Mouse (Mus musculus) kidney, adult 2 months (tissue): ENCODE measurements around the gene Erh. TPM values are rescaled to one million over a fixed set of nuclear protein-coding genes. Genes with fewer than 3 reads are reported as not detected.

ENCODE experiments used
- DNase-seq: peaks from one replicate; pipeline ENCODE4 v3.0.0; 2021
- H3K27ac ChIP-seq: fragments of 200-500 bp; 2 replicates; pipeline ENCODE4 v1.5.1; 2012; ENCODE audit warnings: low read depth, low read length, control low read depth, inconsistent platforms; ENCODE audit not compliant: insufficient read depth
- H3K27me3 ChIP-seq: fragments of 200-500 bp; replicated peaks from 2 replicates; pipeline ENCODE4 v1.6.1; 2012; ENCODE audit warnings: mild to moderate bottlenecking, moderate library complexity, low read length, inconsistent platforms; ENCODE audit not compliant: control insufficient read depth, insufficient read depth
- H3K36me3 ChIP-seq: fragments of 200-500 bp; 2 replicates; pipeline ENCODE4 v1.6.1; 2012; ENCODE audit warnings: mild to moderate bottlenecking, moderate library complexity, low read length, inconsistent platforms; ENCODE audit not compliant: control insufficient read depth, insufficient read depth
- H3K4me1 ChIP-seq: fragments of 200-500 bp; 2 replicates; pipeline ENCODE4 v1.6.1; 2011; ENCODE audit warnings: low read length; ENCODE audit not compliant: control insufficient read depth, insufficient read depth
- H3K4me3 ChIP-seq: fragments of 200-500 bp; 2 replicates; pipeline ENCODE4 v1.5.1; 2011; ENCODE audit warnings: mild to moderate bottlenecking, low read depth, low read length, control low read depth; ENCODE audit not compliant: insufficient read depth
- CTCF ChIP-seq: fragments of 200-500 bp; conservative IDR thresholded peaks from 2 replicates; pipeline ENCODE4 v1.5.1; 2011; ENCODE audit warnings: low read depth, mild to moderate bottlenecking, control low read depth, low read length, moderate library complexity, mixed read lengths; ENCODE audit not compliant: insufficient read depth, insufficient read length
- POLR2A ChIP-seq: fragments of 200-500 bp; IDR thresholded peaks from one replicate; pipeline ENCODE4 v1.6.1; 2011; ENCODE audit warnings: low read depth, low read length, control low read depth
- WGBS: fragments of 180-500 bp; shearing (Covaris S2); methylation state at CpG from one replicate; pipeline ENCODE4 v1.1.7; 2018; 5-methylcytosine and 5-hydroxymethylcytosine counted together
- polyA plus RNA-seq: library from polyadenylated mRNA; depleted of rRNA; stranded (reverse); fragments of >200 nt; gene quantifications from 2 replicates; pipeline ENCODE4 v1.2.3, GENCODE M21; 2012; rRNA removed

Gene Erh
- polyA plus RNA-seq, result 23.3 and 36.8 TPM in 2 replicates

DNA sequence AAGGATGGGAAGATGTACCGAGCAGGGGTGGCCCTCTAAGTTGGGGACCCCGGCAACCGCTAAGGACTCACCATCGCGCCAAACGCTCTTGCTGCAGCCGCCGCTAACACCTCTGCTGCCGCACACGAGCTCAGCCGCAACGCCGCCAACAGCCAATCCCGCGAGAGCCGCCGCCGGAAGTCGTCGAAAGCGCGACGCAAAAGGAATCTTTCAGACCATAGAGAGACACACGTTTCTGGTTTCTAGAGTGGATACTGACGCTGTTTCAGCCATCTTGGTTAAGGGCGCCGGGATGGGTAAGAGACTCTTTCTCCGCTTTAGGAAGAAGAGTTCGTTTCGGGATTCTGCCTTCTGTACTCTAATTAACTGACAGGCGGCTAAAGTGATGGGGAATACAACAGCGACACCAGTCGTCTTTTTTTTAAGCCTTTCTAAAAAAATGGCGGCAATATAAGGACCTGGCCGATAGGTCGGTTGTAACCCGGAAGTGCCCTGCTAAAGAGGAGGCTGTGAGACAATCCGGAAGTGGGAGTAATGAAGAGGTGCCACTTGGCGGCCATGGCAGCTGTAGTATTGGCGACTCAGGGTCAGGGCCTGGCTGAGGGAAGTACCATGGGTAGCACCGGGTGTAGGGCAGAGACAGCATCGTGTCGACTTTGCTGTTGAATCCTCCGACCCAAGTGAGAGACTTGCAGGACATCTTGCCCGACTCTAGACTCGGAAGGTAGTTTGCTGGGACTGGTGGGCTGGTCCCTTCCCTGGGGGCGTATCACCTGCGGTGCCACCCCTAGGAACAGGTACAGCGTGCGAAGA is at the start of gene Erh, which contains the start of gene Slc39a9:
Gene Erh (minus strand): TSS at position 649 of the 813 bp plus-strand sequence.
Gene Slc39a9 (plus strand): TSS at position 191 of the 813 bp plus-strand sequence.
- Histone ChIP-seq H3K27me3 (no peaks in the 10 kb centered on the region), H3K36me3 (no peaks in the 10 kb centered on the region), H3K4me1 (peaks cover 17% of the 10 kb centered on the region), H3K27ac (peak within 1 kb of the TSS; percentile 69), H3K4me3 (peak within 1 kb of the TSS; percentile 76)
- peak; percentile 97 for DNase-seq
- TF ChIP-seq POLR2A (peak; percentile 36), CTCF (0 out of 2 replicates have a peak, but pooled peaks have one; percentile 15)
- under 1% methylated on average over 50 of the region's 50 CpGs for WGBS

DNA sequence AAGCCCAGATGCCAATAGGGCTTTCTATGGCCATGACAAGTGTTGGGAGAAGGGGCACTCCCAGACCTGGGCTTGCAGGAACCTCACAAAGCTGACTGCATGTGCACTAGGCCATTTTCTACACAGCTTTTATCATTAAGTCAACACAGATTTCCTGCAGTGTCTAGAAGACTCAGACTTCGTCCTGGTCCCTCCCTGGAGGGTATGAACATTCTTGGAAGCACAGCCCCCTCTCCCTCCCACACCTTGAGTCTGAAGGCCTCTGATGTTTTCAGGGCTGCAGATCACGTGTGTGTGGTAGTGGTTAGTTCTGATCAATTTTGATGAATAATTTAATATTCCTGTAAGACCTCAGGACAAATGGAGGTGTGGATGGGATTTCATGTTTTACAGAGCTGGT is 49.6 kb upstream of the Erh start:
- no peak for TF ChIP-seq CTCF
- no peak for TF ChIP-seq POLR2A
- 0 out of 2 replicates have a peak, but pooled peaks cover 2% of the 10 kb centered on the region for H3K4me1 ChIP-seq
- H3K27ac ChIP-seq, result no peak overlapping the region
- 46% methylated on average over 2 of the region's 2 CpGs for WGBS
- no peak for DNase-seq
- no peak overlapping the region for H3K4me3 ChIP-seq
- H3K36me3 ChIP-seq, result no peaks in the 10 kb centered on the region
- no peaks in the 10 kb centered on the region for H3K27me3 ChIP-seq

DNA sequence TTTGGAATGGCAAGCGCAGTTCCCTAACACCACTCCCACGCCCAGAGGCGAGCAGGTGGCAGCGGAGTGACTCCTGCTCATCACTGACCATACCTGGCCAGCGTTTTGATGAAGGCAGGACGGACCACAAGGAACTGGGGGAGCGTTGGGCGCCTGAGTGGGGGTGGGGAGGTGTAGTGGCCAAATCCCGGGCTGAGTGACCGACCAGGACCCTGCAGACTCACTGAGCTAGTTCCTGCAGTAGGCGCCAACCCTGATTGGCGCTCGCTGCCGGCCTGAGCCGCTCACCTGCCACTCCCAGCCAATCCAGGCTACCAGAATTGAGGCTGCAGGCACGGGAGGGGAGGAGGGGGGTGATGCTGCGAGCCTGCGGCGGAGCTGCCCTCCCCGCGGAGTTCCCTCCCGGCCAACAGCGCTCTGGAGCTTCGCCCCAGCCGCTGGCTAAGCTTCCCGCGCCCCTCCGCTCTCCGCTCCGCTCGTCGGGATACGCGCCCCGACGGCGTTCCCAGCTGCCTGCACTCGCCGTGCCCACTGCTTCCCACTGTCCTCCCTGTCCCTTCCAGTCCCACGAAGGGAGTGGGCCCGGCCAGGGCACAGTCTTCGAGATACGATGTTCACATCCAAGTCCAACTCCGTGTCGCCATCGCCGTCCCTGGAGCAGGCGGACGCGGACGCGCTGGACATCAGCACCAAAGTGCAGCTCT is 48.3 kb upstream of the Erh start, which contains the start of gene Plekhd1:
Gene Plekhd1 (plus strand): TSS at position 323 of the 704 bp plus-strand sequence.
- no peaks in the 10 kb centered on the region for H3K36me3 ChIP-seq
- DNase-seq, result peak; percentile 82
- 2% methylated on average over 51 of the region's 52 CpGs for WGBS
- peak within 1 kb of the TSS; percentile 22 for H3K27ac ChIP-seq
- peak within 1 kb of the TSS; percentile 51 for H3K4me3 ChIP-seq
- no peaks in the 10 kb centered on the region for H3K27me3 ChIP-seq
- TF ChIP-seq POLR2A (no peak), CTCF (no peak)
- 0 out of 2 replicates have a peak, but pooled peaks cover 2% of the 10 kb centered on the region for H3K4me1 ChIP-seq

DNA sequence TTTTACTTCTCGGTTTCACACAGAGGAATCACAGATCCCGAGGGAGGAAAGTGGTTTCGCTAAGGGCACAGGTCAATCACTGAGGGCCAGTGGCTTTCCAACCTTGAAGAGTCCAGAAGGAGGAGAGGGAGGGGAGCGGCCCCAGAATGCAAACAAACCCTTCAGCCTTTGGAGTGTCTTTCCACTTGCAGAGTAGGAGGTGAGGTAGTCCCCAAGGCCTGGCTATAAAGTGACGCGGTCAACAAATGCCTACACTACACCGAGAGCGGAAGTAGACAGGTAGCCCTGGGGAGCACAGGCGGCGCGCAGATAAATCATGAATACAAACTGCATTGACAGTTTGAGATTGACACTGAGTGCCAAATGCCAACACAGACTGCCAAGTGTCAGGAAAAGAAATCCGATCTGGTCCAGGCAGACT is 47.5 kb upstream of the Erh start:
- Histone ChIP-seq H3K4me3 (peak overlapping the region; percentile 51), H3K4me1 (0 out of 2 replicates have a peak, but pooled peaks cover 2% of the 10 kb centered on the region), H3K36me3 (no peaks in the 10 kb centered on the region), H3K27me3 (no peaks in the 10 kb centered on the region), H3K27ac (0 out of 2 replicates have a peak overlapping the region, but pooled peaks have one; percentile 6)
- peak; percentile 27 for DNase-seq
- TF ChIP-seq CTCF (no peak), POLR2A (no peak)
- 17% methylated on average over 12 of the region's 12 CpGs for WGBS

DNA sequence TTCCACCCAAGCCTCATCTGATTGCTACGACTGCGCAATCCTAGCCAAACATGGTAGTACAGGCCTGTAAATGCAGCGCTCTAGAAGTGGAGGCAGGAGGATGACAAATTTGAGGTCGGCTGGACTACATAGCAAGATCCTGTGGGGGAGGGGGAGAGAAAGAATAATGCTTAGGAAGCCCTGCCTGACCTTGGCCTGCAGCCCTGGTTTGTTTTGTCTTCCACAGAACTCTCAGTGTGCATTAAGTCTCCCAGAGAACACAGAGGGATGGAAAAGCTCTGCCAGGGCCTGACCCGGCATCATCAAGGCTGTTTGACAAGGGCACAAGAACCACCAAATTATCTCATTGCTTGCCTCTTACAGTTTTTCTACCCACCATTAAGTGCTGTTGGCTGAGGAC is 45.6 kb upstream of the Erh start:
- TF ChIP-seq CTCF, result no peak
- TF ChIP-seq POLR2A, result no peak
- H3K4me3 ChIP-seq, result no peak overlapping the region
- no peak overlapping the region for H3K27ac ChIP-seq
- WGBS, result 66% methylated on average over 5 of the region's 5 CpGs
- 0 out of 2 replicates have a peak, but pooled peaks cover 2% of the 10 kb centered on the region for H3K4me1 ChIP-seq
- H3K27me3 ChIP-seq, result no peaks in the 10 kb centered on the region
- no peaks in the 10 kb centered on the region for H3K36me3 ChIP-seq
- no peak for DNase-seq

DNA sequence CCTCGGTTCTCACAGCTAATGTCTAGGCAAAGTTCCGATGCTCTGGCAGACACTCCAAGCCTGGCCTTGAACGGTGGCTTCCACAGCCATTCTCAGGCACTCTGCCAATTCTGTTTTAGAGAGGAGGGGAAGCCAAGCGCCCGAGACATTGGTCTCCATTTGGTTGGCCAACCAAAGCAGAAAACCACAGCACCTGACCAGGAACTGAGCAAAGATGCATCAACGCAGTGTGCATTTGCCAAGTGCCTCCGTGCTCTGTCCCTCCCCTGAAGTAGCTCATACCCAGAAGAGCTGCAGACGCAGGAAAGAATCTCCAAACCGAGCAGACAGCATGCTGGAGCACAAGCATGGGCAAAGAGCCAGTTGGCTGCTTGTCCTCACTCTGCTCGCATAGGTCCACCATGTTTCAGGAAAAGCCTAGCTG is 43.7 kb upstream of the Erh start:
- H3K4me3 ChIP-seq, result no peak overlapping the region
- TF ChIP-seq CTCF, result no peak
- no peak for TF ChIP-seq POLR2A
- no peak overlapping the region for H3K27ac ChIP-seq
- H3K36me3 ChIP-seq, result no peaks in the 10 kb centered on the region
- no peaks in the 10 kb centered on the region for H3K4me1 ChIP-seq
- 44% methylated on average over 10 of the region's 10 CpGs for WGBS
- peak; percentile 64 for DNase-seq
- no peaks in the 10 kb centered on the region for H3K27me3 ChIP-seq
